Mouse (Mus musculus) embryonic stem cell, embryonic (primary cell): ENCODE measurements around the gene Icmt.

Experiments used
- CTCF ChIA-PET, 4 experiments: fragments of 300-600 bp in 2 of 4; fragments of 350-600 bp in 2 of 4; sonication (Branson Sonifier 250); formaldehyde crosslinking; loops; one replicate each; lab custom pipeline; 2022; ENCODE audit warnings: inconsistent platforms in 2 of 4; lab: Charles Lee
- POLR2A ChIA-PET, 4 experiments: fragments of 300-600 bp in 2 of 4; fragments of 350-600 bp in 2 of 4; sonication (Branson Sonifier 250); formaldehyde crosslinking; loops; one replicate each; lab custom pipeline; 2022; ENCODE audit warnings: antibody characterized with exemption in 4 of 4, inconsistent platforms in 1 of 4; lab: Charles Lee

Gene Icmt

GRCm38 (mm10) chr4:152270599-152270998 is 26.4 kb upstream of the Icmt start:
- ChIA-PET POLR2A (interaction anchor here in 1 of 4 experiments (2.4 kb wide), 1 partner anchor 9 kb away, joined by 9 read pairs; no protein-coding TSS in a partner anchor), CTCF (interaction anchor here in 2 of 4 experiments (0.5 to 1.3 kb wide), 2 partner anchors 44 to 58 kb away, joined by 3 to 4 read pairs; no protein-coding TSS in a partner anchor)

- CTCF ChIA-PET = interaction anchor here in 1 of 4 experiments (1.4 kb wide), 1 partner anchor 62 kb away, joined by 3 read pairs; no protein-coding TSS in a partner anchor
- POLR2A ChIA-PET = interaction anchor here in 2 of 4 experiments (1.4 to 2.4 kb wide), 2 partner anchors 9 to 10 kb away, joined by 4 to 9 read pairs; no protein-coding TSS in a partner anchor
Measured at GRCm38 (mm10) chr4:152271334-152271733, 25.7 kb upstream of the Icmt start.

GRCm38 (mm10) chr4:152272006-152272405 is 25.0 kb upstream of the Icmt start:
- ChIA-PET POLR2A (interaction anchor here (0.5 to 2.4 kb wide), 8 partner anchors 9 to 741 kb away, joined by 3 to 9 read pairs (median 4); no protein-coding TSS in a partner anchor), CTCF (interaction anchor here in 3 of 4 experiments (0.6 to 5.3 kb wide), 8 partner anchors 8 to 1401 kb away, joined by 3 to 50 read pairs (median 5); no protein-coding TSS in a partner anchor)

GRCm38 (mm10) chr4:152272449-152273049 is 24.5 kb upstream of the Icmt start:
- ChIA-PET CTCF (interaction anchor here (0.5 to 5.3 kb wide), 16 partner anchors 8 to 1402 kb away, joined by 3 to 50 read pairs (median 4); no protein-coding TSS in a partner anchor), POLR2A (interaction anchor here (0.5 to 2.4 kb wide), 11 partner anchors 8 to 1377 kb away, joined by 3 to 9 read pairs (median 4); no protein-coding TSS in a partner anchor)

- CTCF ChIA-PET = interaction anchor here in 3 of 4 experiments (0.5 to 5.3 kb wide), 14 partner anchors 9 to 421 kb away, joined by 3 to 50 read pairs (median 4); no protein-coding TSS in a partner anchor
- POLR2A ChIA-PET = interaction anchor here in 3 of 4 experiments (0.6 to 2.4 kb wide), 7 partner anchors 9 to 1378 kb away, joined by 3 to 9 read pairs (median 4); no protein-coding TSS in a partner anchor
Measured at GRCm38 (mm10) chr4:152273191-152273590, 23.8 kb upstream of the Icmt start.

- CTCF ChIA-PET = interaction anchor here in 3 of 4 experiments (0.8 to 5.3 kb wide), 11 partner anchors 8 to 104 kb away, joined by 3 to 50 read pairs (median 3); partner anchors contain the start of gene Rpl22 (in 1 of the 3)
- POLR2A ChIA-PET = interaction anchor here in 3 of 4 experiments (0.6 to 1.4 kb wide), 7 partner anchors 9 to 135 kb away, joined by 3 to 5 read pairs (median 3); no protein-coding TSS in a partner anchor
Measured at GRCm38 (mm10) chr4:152273621-152274236, 23.3 kb upstream of the Icmt start, which contains the start of gene Gpr153. Gene Gpr153 (plus strand): TSS chr4:152274232.

- CTCF ChIA-PET = interaction anchor here (0.7 to 5.3 kb wide), 18 partner anchors 9 to 831 kb away, joined by 3 to 50 read pairs (median 4); partner anchors contain the start of genes Hes3 (in 1 of the 4), Rnf207 (in 1 of the 4) and Rpl22 (in 1 of the 4)
- POLR2A ChIA-PET = interaction anchor here in 3 of 4 experiments (0.6 to 1.2 kb wide), 9 partner anchors 9 to 136 kb away, joined by 3 to 4 read pairs (median 3); partner anchors contain the start of gene Rpl22 (in 1 of the 3)
Measured at GRCm38 (mm10) chr4:152274681-152275131, 22.3 kb upstream of the Icmt start.

GRCm38 (mm10) chr4:152276389-152277347 is 20.4 kb upstream of the Icmt start:
- ChIA-PET CTCF (interaction anchor here (0.5 to 5.3 kb wide), 68 partner anchors 8 to 357 kb away, joined by 3 to 50 read pairs (median 4); partner anchors contain the start of genes Rnf207 (in 2 of the 4), Chd5 (in 1 of the 4) and Icmt (in 1 of the 4)), POLR2A (interaction anchor here in 2 of 4 experiments (1.0 to 1.4 kb wide), 3 partner anchors 9 to 82 kb away, joined by 3 to 6 read pairs (median 3); no protein-coding TSS in a partner anchor)

GRCm38 (mm10) chr4:152277916-152278315 is 19.1 kb upstream of the Icmt start:
- POLR2A ChIA-PET = no interaction called here
- CTCF ChIA-PET = interaction anchor here in 2 of 4 experiments (0.7 to 2.5 kb wide), 2 partner anchors 11 to 124 kb away, joined by 3 to 13 read pairs; no protein-coding TSS in a partner anchor

- CTCF ChIA-PET = interaction anchor here in 1 of 4 experiments (1.7 kb wide), 1 partner anchor 14 kb away, joined by 4 read pairs; no protein-coding TSS in a partner anchor
- POLR2A ChIA-PET = no interaction called here
Measured at GRCm38 (mm10) chr4:152278986-152279385, 18.0 kb upstream of the Icmt start.

GRCm38 (mm10) chr4:152281601-152282000 is 15.4 kb upstream of the Icmt start:
- CTCF ChIA-PET = interaction anchor here in 3 of 4 experiments (0.6 to 3.7 kb wide), 18 partner anchors 9 to 313 kb away, joined by 3 to 27 read pairs (median 5); partner anchors contain the start of genes Acot7 (in 1 of the 3), Rnf207 (in 1 of the 3) and Rpl22 (in 1 of the 3)
- POLR2A ChIA-PET = interaction anchor here (0.5 to 1.6 kb wide), 12 partner anchors 9 to 203 kb away, joined by 3 to 10 read pairs (median 4); partner anchors contain the start of genes Hes3 (in 3 of the 4), Icmt (in 1 of the 4) and Rpl22 (in 1 of the 4)

- POLR2A ChIA-PET = interaction anchor here (0.7 to 1.6 kb wide), 8 partner anchors 9 to 240 kb away, joined by 3 to 6 read pairs (median 4); partner anchors contain the start of genes Hes3 (in 1 of the 4) and Rpl22 (in 1 of the 4)
- CTCF ChIA-PET = interaction anchor here (0.6 to 3.7 kb wide), 17 partner anchors 9 to 532 kb away, joined by 3 to 27 read pairs (median 5); partner anchors contain the start of genes Acot7 (in 1 of the 4) and Rnf207 (in 1 of the 4)
Measured at GRCm38 (mm10) chr4:152282721-152283120, 14.3 kb upstream of the Icmt start.

- ChIA-PET CTCF (interaction anchor here (0.5 to 3.7 kb wide), 32 partner anchors 9 to 1357 kb away, joined by 3 to 27 read pairs (median 4); partner anchors contain the start of genes Icmt (in 2 of the 4), Acot7 (in 1 of the 4) and Rnf207 (in 1 of the 4)), POLR2A (interaction anchor here in 2 of 4 experiments (0.8 to 1.6 kb wide), 5 partner anchors 8 to 42 kb away, joined by 3 to 4 read pairs (median 3); partner anchors contain the start of genes Rnf207 (in 1 of the 2) and Rpl22 (in 1 of the 2))
Measured at GRCm38 (mm10) chr4:152283186-152283950, 13.7 kb upstream of the Icmt start.

GRCm38 (mm10) chr4:152285505-152285904 is 11.5 kb upstream of the Icmt start:
- ChIA-PET POLR2A (interaction anchor here in 2 of 4 experiments (0.8 to 2.0 kb wide), 4 partner anchors 9 to 99 kb away, joined by 3 to 6 read pairs (median 3); partner anchors contain the start of gene Icmt (in 1 of the 2)), CTCF (interaction anchor here (0.5 to 3.1 kb wide), 23 partner anchors 9 to 1768 kb away, joined by 3 to 20 read pairs (median 4); partner anchors contain the start of gene Icmt (in 2 of the 4))

GRCm38 (mm10) chr4:152286183-152286582 is 10.8 kb upstream of the Icmt start:
- CTCF ChIA-PET = interaction anchor here (0.5 to 3.1 kb wide), 26 partner anchors 8 to 1767 kb away, joined by 3 to 20 read pairs (median 4); partner anchors contain the start of genes Icmt (in 2 of the 4) and Rnf207 (in 2 of the 4)

More at GRCm38 (mm10) chr4:152286183-152286582, 10.8 kb upstream of the Icmt start:
- POLR2A ChIA-PET = interaction anchor here in 3 of 4 experiments (0.8 to 2.0 kb wide), 6 partner anchors 10 to 112 kb away, joined by 3 to 6 read pairs (median 3); partner anchors contain the start of gene Icmt (in 2 of the 3)
